Mouse (Mus musculus): ENCODE results near the gene Snapc1. TPM values are rescaled to one million over a fixed set of nuclear protein-coding genes. Genes with fewer than 3 reads are reported as not detected.

The Snapc1 gene
- polyA plus RNA-seq (2015; fragmentation: Nextera tagmentation; extraction: Ambion mirVana), result 18.4 and 22.1 TPM in 2 replicates

- Histone ChIP-seq H3K36me3 (peaks cover 19% of the 10 kb centered on the region), H3K4me2 (replicated peaks) (peak within 1 kb of the TSS; percentile 77), H3K4me3 (replicated peaks) (peak within 1 kb of the TSS; percentile 94), H3K4me1 (peaks cover 7% of the 10 kb centered on the region; the same call in 1 of the 2 replicates), H3K9me3 (replicated peaks) (no peaks in the 10 kb centered on the region), H3K9ac (peak within 1 kb of the TSS; percentile 78), H3K27me3 (no peaks in the 10 kb centered on the region), H3K27ac (replicated peaks) (peak within 1 kb of the TSS; percentile 80)
- peak; percentile 99 for ATAC-seq (ENCODE audit: insufficient number of reproducible peaks, low FRiP score, low TSS enrichment, low read depth)
- 2% methylated on average over 60 of the region's 60 CpGs for WGBS
These were observed at the start of gene Snapc1 for GRCm38 (mm10) chr12:73964291-73965281. Gene Snapc1, plus strand, starts transcription at chr12:73964481.

- Histone ChIP-seq H3K27ac (replicated peaks) (no peak overlapping the region), H3K36me3 (no peaks in the 10 kb centered on the region), H3K4me1 (no peaks in the 10 kb centered on the region), H3K4me2 (replicated peaks) (no peak overlapping the region), H3K9ac (no peak overlapping the region), H3K27me3 (no peaks in the 10 kb centered on the region), H3K9me3 (replicated peaks) (no peaks in the 10 kb centered on the region), H3K4me3 (replicated peaks) (no peak overlapping the region)
- ATAC-seq (ENCODE audit: insufficient number of reproducible peaks, low FRiP score, low TSS enrichment, low read depth), result no peak
- WGBS, result 94% methylated on average over 5 of the region's 5 CpGs
These were observed 45.8 kb upstream of the Snapc1 start for GRCm38 (mm10) chr12:73918479-73918878.

GRCm38 (mm10) chr12:73930266-73930665 is 34.0 kb upstream of the Snapc1 start:
- Histone ChIP-seq H3K4me2 (replicated peaks) (no peak overlapping the region), H3K27ac (replicated peaks) (no peak overlapping the region), H3K27me3 (no peaks in the 10 kb centered on the region), H3K9me3 (replicated peaks) (no peaks in the 10 kb centered on the region), H3K4me1 (no peaks in the 10 kb centered on the region), H3K36me3 (peaks cover 52% of the 10 kb centered on the region), H3K9ac (no peak overlapping the region), H3K4me3 (replicated peaks) (no peak overlapping the region)
- 82% methylated on average over 3 of the region's 3 CpGs for WGBS
- ATAC-seq (ENCODE audit: insufficient number of reproducible peaks, low FRiP score, low TSS enrichment, low read depth), result no peak

- H3K4me1 ChIP-seq, result no peaks in the 10 kb centered on the region
- H3K4me3 ChIP-seq (replicated peaks), result no peak overlapping the region
- H3K9me3 ChIP-seq (replicated peaks), result no peaks in the 10 kb centered on the region
- H3K27ac ChIP-seq (replicated peaks), result no peak overlapping the region
- no peak overlapping the region for H3K9ac ChIP-seq
- ATAC-seq (ENCODE audit: insufficient number of reproducible peaks, low FRiP score, low TSS enrichment, low read depth), result no peak
- H3K4me2 ChIP-seq (replicated peaks), result no peak overlapping the region
- 53% methylated on average over 5 of the region's 5 CpGs for WGBS
- peaks cover 54% of the 10 kb centered on the region for H3K36me3 ChIP-seq
- no peaks in the 10 kb centered on the region for H3K27me3 ChIP-seq
These were observed 33.0 kb upstream of the Snapc1 start for GRCm38 (mm10) chr12:73931274-73931673.

GRCm38 (mm10) chr12:73934528-73934927 is 29.8 kb upstream of the Snapc1 start:
- H3K27ac ChIP-seq (replicated peaks), result no peak overlapping the region
- peaks cover 67% of the 10 kb centered on the region for H3K36me3 ChIP-seq
- H3K4me2 ChIP-seq (replicated peaks), result no peak overlapping the region
- ATAC-seq (ENCODE audit: insufficient number of reproducible peaks, low FRiP score, low TSS enrichment, low read depth), result no peak
- WGBS, result 79% methylated on average over 2 of the region's 2 CpGs
- H3K27me3 ChIP-seq, result no peaks in the 10 kb centered on the region
- H3K4me1 ChIP-seq, result no peaks in the 10 kb centered on the region
- H3K9me3 ChIP-seq (replicated peaks), result no peaks in the 10 kb centered on the region
- no peak overlapping the region for H3K4me3 ChIP-seq (replicated peaks)
- no peak overlapping the region for H3K9ac ChIP-seq

- peaks cover 68% of the 10 kb centered on the region for H3K36me3 ChIP-seq
- H3K9ac ChIP-seq, result no peak within 1 kb of the TSS
- no peak for ATAC-seq (ENCODE audit: insufficient number of reproducible peaks, low FRiP score, low TSS enrichment, low read depth)
These were observed 26.9 kb upstream of the Snapc1 start, which contains the start of gene Gm49321 for GRCm38 (mm10) chr12:73937353-73937752. Gene Gm49321, plus strand, starts transcription at chr12:73937653.

GRCm38 (mm10) chr12:73939542-73939941 is 24.7 kb upstream of the Snapc1 start:
- no peak for ATAC-seq (ENCODE audit: insufficient number of reproducible peaks, low FRiP score, low TSS enrichment, low read depth)
- Histone ChIP-seq H3K9ac (no peak overlapping the region), H3K27ac (replicated peaks) (no peak overlapping the region), H3K4me1 (no peaks in the 10 kb centered on the region), H3K4me3 (replicated peaks) (no peak overlapping the region), H3K27me3 (no peaks in the 10 kb centered on the region), H3K9me3 (replicated peaks) (no peaks in the 10 kb centered on the region), H3K36me3 (peaks cover 58% of the 10 kb centered on the region), H3K4me2 (replicated peaks) (no peak overlapping the region)
- WGBS, result 91% methylated on average over 6 of the region's 6 CpGs

More at GRCm38 (mm10) chr12:73937353-73937752, 26.9 kb upstream of the Snapc1 start, which contains the start of gene Gm49321:
- no peak within 1 kb of the TSS for H3K4me2 ChIP-seq (replicated peaks)
- no peaks in the 10 kb centered on the region for H3K9me3 ChIP-seq (replicated peaks)
- WGBS, result 86% methylated on average over 1 of the region's 1 CpGs
- H3K27ac ChIP-seq (replicated peaks), result no peak within 1 kb of the TSS
- H3K27me3 ChIP-seq, result no peaks in the 10 kb centered on the region
- no peaks in the 10 kb centered on the region for H3K4me1 ChIP-seq
- H3K4me3 ChIP-seq (replicated peaks), result no peak within 1 kb of the TSS

- peaks cover 12% of the 10 kb centered on the region for H3K4me1 ChIP-seq
- H3K4me2 ChIP-seq (replicated peaks), result no peak overlapping the region
- no peak overlapping the region for H3K4me3 ChIP-seq (replicated peaks)
- peaks cover 22% of the 10 kb centered on the region for H3K36me3 ChIP-seq
- 91% methylated on average over 4 of the region's 4 CpGs for WGBS
- no peak overlapping the region for H3K9ac ChIP-seq
- H3K27me3 ChIP-seq, result no peaks in the 10 kb centered on the region
- H3K27ac ChIP-seq (replicated peaks), result no peak overlapping the region
- H3K9me3 ChIP-seq (replicated peaks), result no peaks in the 10 kb centered on the region
- no peak for ATAC-seq (ENCODE audit: insufficient number of reproducible peaks, low FRiP score, low TSS enrichment, low read depth)
These were observed 15.9 kb upstream of the Snapc1 start for GRCm38 (mm10) chr12:73948415-73948814.

GRCm38 (mm10) chr12:73949318-73950058 is 14.8 kb upstream of the Snapc1 start:
- WGBS, result 8% methylated on average over 46 of the region's 46 CpGs
- Histone ChIP-seq H3K36me3 (peaks cover 16% of the 10 kb centered on the region; the same call in 1 of the 2 replicates), H3K9ac (no peak overlapping the region), H3K27me3 (no peaks in the 10 kb centered on the region), H3K4me3 (replicated peaks) (peak overlapping the region; percentile 37), H3K4me1 (peaks cover 14% of the 10 kb centered on the region), H3K27ac (replicated peaks) (peak overlapping the region; percentile 55; the same call in 1 of the 2 replicates), H3K9me3 (replicated peaks) (no peaks in the 10 kb centered on the region), H3K4me2 (replicated peaks) (peak overlapping the region; percentile 66)
- peak; percentile 86 for ATAC-seq (ENCODE audit: insufficient number of reproducible peaks, low FRiP score, low TSS enrichment, low read depth)

- Histone ChIP-seq H3K36me3 (0 out of 2 replicates have a peak, but pooled peaks cover under 1% of the 10 kb centered on the region), H3K4me3 (replicated peaks) (peak overlapping the region; percentile 40), H3K4me1 (peaks cover 14% of the 10 kb centered on the region), H3K9ac (0 out of 2 replicates have a peak overlapping the region, but pooled peaks have one; percentile 9), H3K4me2 (replicated peaks) (peak overlapping the region; percentile 59), H3K9me3 (replicated peaks) (no peaks in the 10 kb centered on the region), H3K27me3 (no peaks in the 10 kb centered on the region), H3K27ac (replicated peaks) (no peak overlapping the region)
- no peak for ATAC-seq (ENCODE audit: insufficient number of reproducible peaks, low FRiP score, low TSS enrichment, low read depth)
- WGBS, result 3% methylated on average over 15 of the region's 15 CpGs
These were observed 11.4 kb upstream of the Snapc1 start for GRCm38 (mm10) chr12:73952879-73953278.

Measured in embryonic facial prominence, embryonic 15.5 days (tissue).